Mouse (Mus musculus) heart, adult 2 months (tissue): ENCODE results near the gene Oasl1.

Source experiments
- CTCF ChIP-seq: fragments of 200-600 bp; IDR thresholded peaks from 2 replicates; pipeline ENCODE4 v1.8.1; 2022; ENCODE audit warnings: antibody characterized with exemption, mild to moderate bottlenecking, moderate library complexity
- EP300 ChIP-seq: fragments of 200-500 bp; IDR thresholded peaks from 2 replicates; pipeline ENCODE4 v1.6.1; 2011; ENCODE audit warnings: low read depth, low read length, control low read depth; ENCODE audit not compliant: insufficient read depth

GRCm38 (mm10) chr5:114953326-114953725, 30.3 kb downstream of the Oasl1 start:
- TF ChIP-seq CTCF: no peak
- TF ChIP-seq EP300: no peak
